Mouse (Mus musculus) neutrophil, adult 5-6 weeks (primary cell): Measurements from ENCODE around the gene Col4a2. TPM values are rescaled to one million over a fixed set of nuclear protein-coding genes. Genes with fewer than 3 reads are reported as not detected.
A peak's percentile ranks its signal among the peaks of the same experiment; 100 is the strongest.

Experiments used
- ATAC-seq: fragments of 151-379, 151-347 bp; 2 replicates; pipeline ENCODE4 v1.8.0; 2017; ENCODE audit warnings: mild to moderate bottlenecking, moderate TSS enrichment; ENCODE audit not compliant: insufficient number of reproducible peaks, poor library complexity, low FRiP score, severe bottlenecking; ENCODE audit errors: extremely low read depth
- total RNA-seq: library from RNA; stranded (forward); fragments of 200-1000 nt; gene quantifications from 2 replicates; pipeline ENCODE4 v1.2.3, GENCODE M21; 2017

Col4a2 gene
- total RNA-seq, 1 experiment from 2014 or later, result not detected

GRCm38 (mm10) chr8:11430688-11431087 lies 118.1 kb downstream of the Col4a2 start:
- ATAC-seq, result peak; percentile 43; the same call in 1 of the 2 replicates

- ATAC-seq, result no peak
These were observed 125.3 kb downstream of the Col4a2 start for GRCm38 (mm10) chr8:11437862-11438261.

- ATAC-seq, result no peak
These were observed 128.7 kb downstream of the Col4a2 start for GRCm38 (mm10) chr8:11441291-11441690.

- no peak for ATAC-seq
These were observed 131.0 kb downstream of the Col4a2 start for GRCm38 (mm10) chr8:11443611-11444010.

- no peak for ATAC-seq
These were observed 131.6 kb downstream of the Col4a2 start for GRCm38 (mm10) chr8:11444216-11444615.

GRCm38 (mm10) chr8:11445790-11446189 lies 133.2 kb downstream of the Col4a2 start:
- no peak for ATAC-seq

GRCm38 (mm10) chr8:11447910-11448570 lies 135.4 kb downstream of the Col4a2 start:
- no peak for ATAC-seq

- no peak for ATAC-seq
These were observed 137.8 kb downstream of the Col4a2 start for GRCm38 (mm10) chr8:11450184-11451113.

- no peak for ATAC-seq
These were observed 139.5 kb downstream of the Col4a2 start for GRCm38 (mm10) chr8:11452152-11452551.

- peak; percentile 43 for ATAC-seq
These were observed 140.0 kb downstream of the Col4a2 start for GRCm38 (mm10) chr8:11452559-11452958.

GRCm38 (mm10) chr8:11452974-11453373 lies 140.4 kb downstream of the Col4a2 start:
- no peak for ATAC-seq

GRCm38 (mm10) chr8:11454228-11454627 lies 141.6 kb downstream of the Col4a2 start:
- ATAC-seq, result no peak

- ATAC-seq, result no peak
These were observed 144.7 kb downstream of the Col4a2 start for GRCm38 (mm10) chr8:11457278-11457677.

- ATAC-seq, result no peak
These were observed 145.6 kb downstream of the Col4a2 start for GRCm38 (mm10) chr8:11457981-11458836.

GRCm38 (mm10) chr8:11459016-11459415 lies 146.4 kb downstream of the Col4a2 start:
- ATAC-seq, result no peak

- ATAC-seq, result peak; percentile 10; the same call in 1 of the 2 replicates
These were observed 148.3 kb downstream of the Col4a2 start for GRCm38 (mm10) chr8:11460934-11461333.

- ATAC-seq, result no peak
These were observed 149.2 kb downstream of the Col4a2 start for GRCm38 (mm10) chr8:11461847-11462246.

GRCm38 (mm10) chr8:11462641-11463040 lies 150.0 kb downstream of the Col4a2 start:
- no peak for ATAC-seq

- ATAC-seq, result no peak
These were observed 150.9 kb downstream of the Col4a2 start for GRCm38 (mm10) chr8:11463541-11463888.
